12 mouse cellular contexts compared by ENCODE assay signal in genomic region chr9:31315983-31316382, GRCm38 (mm10). TPM values are rescaled to one million over a fixed set of nuclear protein-coding genes. Genes with fewer than 3 reads are reported as not detected.
DNase-seq lines count a peak whose midpoint lies in the region; ATAC-seq and TF ChIP-seq lines count a peak whose summit lies in the region.
"Had no signal": no experiment of that assay in that cellular context is flagged by ENCODE, and none has a peak within 500 bp of the region (broad histone marks: within the 10 kb centered on the region; RNA-seq: fewer than 3 reads in every experiment).

No protein-coding gene starts in this region.

- no peak for DNase-seq in kidney, adult 18-20 months
- peak; percentile 93 for DNase-seq in cerebellum, adult 8-10 months
- peak; percentile 7 to 52 for DNase-seq in kidney, postnatal 25 days
- DNase-seq in spleen, adult 12 weeks (ENCODE audit: low spot score), result no peak
- DNase-seq in adrenal gland, postnatal 36 days, result no peak
- no peak for DNase-seq in ovary, postnatal 10 days (ENCODE audit: low spot score)

- no peak for TF ChIP-seq CTCF in ES-Bruce4 (IDR thresholded peaks at IDR 0.05; ENCODE audit: low read depth, low read length)

- H3K4me3 ChIP-seq in kidney, embryonic 14.5 days (ENCODE audit: low read length), result no peak overlapping the region
- H3K4me3 ChIP-seq in ES-Bruce4 (ENCODE audit: low read depth, low read length), result no peak overlapping the region
- H3K4me3 ChIP-seq: embryonic facial prominence, embryonic 15.5 days; heart, embryonic 13.5 days had no signal

- ATAC-seq in kidney, embryonic 14.5 days (ENCODE audit: low FRiP score, low TSS enrichment), result peak; percentile 91

- no peaks in the 10 kb centered on the region for H3K4me1 ChIP-seq in kidney, embryonic 14.5 days (ENCODE audit: control insufficient read depth, insufficient read depth, low read length)
- H3K4me1 ChIP-seq in ES-Bruce4 (ENCODE audit: control insufficient read depth, insufficient read depth, low read length), result peaks cover 4% of the 10 kb centered on the region

- no peak overlapping the region for H3K4me2 ChIP-seq in kidney, embryonic 14.5 days (replicated peaks; ENCODE audit: low read depth, low read length)
- H3K4me2 ChIP-seq: embryonic facial prominence, embryonic 15.5 days; heart, embryonic 13.5 days had no signal

- no peaks in the 10 kb centered on the region for H3K9me3 ChIP-seq in kidney, embryonic 14.5 days (ENCODE audit: control insufficient read depth, low read length)
- no peaks in the 10 kb centered on the region for H3K9me3 ChIP-seq in ES-Bruce4 (replicated peaks; ENCODE audit: control insufficient read depth, insufficient read depth, low read length, poor library complexity, severe bottlenecking)
- H3K9me3 ChIP-seq: embryonic facial prominence, embryonic 15.5 days had no signal

- no peaks in the 10 kb centered on the region; the same call in 1 of the 2 replicates for H3K36me3 ChIP-seq in kidney, embryonic 14.5 days (ENCODE audit: control insufficient read depth, insufficient read depth, low read length)
- H3K36me3 ChIP-seq in ES-Bruce4 (ENCODE audit: control insufficient read depth, insufficient read depth, low read length, poor library complexity, severe bottlenecking), result no peaks in the 10 kb centered on the region
- H3K36me3 ChIP-seq: embryonic facial prominence, embryonic 15.5 days had no signal

- no peaks in the 10 kb centered on the region for H3K27me3 ChIP-seq in kidney, embryonic 14.5 days (ENCODE audit: control insufficient read depth, insufficient read depth, low read length)
- H3K27me3 ChIP-seq in ES-Bruce4 (ENCODE audit: control insufficient read depth, insufficient read depth, low read length, poor library complexity, severe bottlenecking), result no peaks in the 10 kb centered on the region
- H3K27me3 ChIP-seq: CH12.LX; embryonic facial prominence, embryonic 15.5 days; heart, embryonic 13.5 days had no signal

- no peak overlapping the region for H3K9ac ChIP-seq in kidney, embryonic 14.5 days (ENCODE audit: low read depth, low read length)
- no peak overlapping the region for H3K9ac ChIP-seq in ES-Bruce4 (ENCODE audit: low read depth, poor library complexity, severe bottlenecking)
- H3K9ac ChIP-seq: embryonic facial prominence, embryonic 15.5 days; heart, embryonic 13.5 days had no signal

- 34% methylated on average over 8 of the region's 8 CpGs for WGBS in kidney, embryonic 14.5 days

- no peak for TF ChIP-seq POLR2A in ES-Bruce4 (IDR thresholded peaks at IDR 0.05; ENCODE audit: insufficient read depth, low read length)

- TF ChIP-seq EP300 in ES-Bruce4 (IDR thresholded peaks at IDR 0.05; ENCODE audit: insufficient read depth, low read depth, low read length), result peak; percentile 81

- no peak overlapping the region for H3K27ac ChIP-seq in kidney, embryonic 14.5 days (ENCODE audit: low read depth, low read length)
- H3K27ac ChIP-seq in ES-Bruce4 (ENCODE audit: insufficient read depth, low read length), result peak overlapping the region; percentile 4; the same call in 1 of the 2 replicates
- H3K27ac ChIP-seq: embryonic facial prominence, embryonic 15.5 days; heart, embryonic 13.5 days; macrophage had no signal

RNA-seq across cellular contexts. Expression of gene Prdm10, which starts 35.6 kb away (rescaled TPM):
- 5.1 and 7.7 TPM in 2 replicates for polyA plus RNA-seq in kidney, embryonic 14.5 days (2014; fragmentation: Nextera tagmentation; extraction: Ambion mirVana)
- polyA plus RNA-seq in ES-Bruce4 (2011; ENCODE audit: insufficient read depth, insufficient read length, low read depth, missing spikeins), result 18.0 and 20.7 TPM in 2 replicates
- total RNA-seq in adrenal gland, postnatal 36 days (2021), result 1 to 10 TPM; 9.1 to 9.7 TPM

Comparison
In these comparisons a context has a peak if more than half of its experiments do, and no peak if none do; other contexts are left out.
1. DNase-seq: peak in cerebellum, adult 8-10 months (single experiment) and kidney, postnatal 25 days (2 of 2); none in kidney, adult 18-20 months (single experiment), spleen, adult 12 weeks (single experiment), adrenal gland, postnatal 36 days (0 of 2) and ovary, postnatal 10 days (single experiment).